Mouse (Mus musculus) NIH3T3 (cell line): ENCODE data around the gene Stxbp1.

Source experiments
- DNase-seq: peaks from one replicate; pipeline ENCODE4 v3.0.0-alpha.2; 2012; ENCODE audit warnings: low read depth

Gene Stxbp1

GRCm38 (mm10) chr2:32838147-32838884 is 8.7 kb downstream of the Stxbp1 start:
- no peak for DNase-seq

GRCm38 (mm10) chr2:32835588-32835987 is 11.5 kb downstream of the Stxbp1 start:
- no peak for DNase-seq

- DNase-seq: no peak
Observed at GRCm38 (mm10) chr2:32834496-32834895, 12.5 kb downstream of the Stxbp1 start.

- DNase-seq: no peak
Observed at GRCm38 (mm10) chr2:32828979-32829676, 17.9 kb downstream of the Stxbp1 start.

- no peak for DNase-seq
Observed at GRCm38 (mm10) chr2:32825796-32826195, 21.2 kb downstream of the Stxbp1 start.

- no peak for DNase-seq
Observed at GRCm38 (mm10) chr2:32824778-32825177, 22.3 kb downstream of the Stxbp1 start.

GRCm38 (mm10) chr2:32824181-32824580 is 22.9 kb downstream of the Stxbp1 start:
- no peak for DNase-seq

GRCm38 (mm10) chr2:32823579-32824154 is 23.4 kb downstream of the Stxbp1 start:
- DNase-seq: no peak

- no peak for DNase-seq
Observed at GRCm38 (mm10) chr2:32823153-32823552, 23.9 kb downstream of the Stxbp1 start.

GRCm38 (mm10) chr2:32822643-32823042 is 24.4 kb downstream of the Stxbp1 start:
- DNase-seq: no peak

- peak; percentile 71 for DNase-seq
Observed at GRCm38 (mm10) chr2:32821041-32821802, 25.8 kb downstream of the Stxbp1 start.

GRCm38 (mm10) chr2:32818208-32818607 is 28.8 kb downstream of the Stxbp1 start:
- DNase-seq: no peak

- no peak for DNase-seq
Observed at GRCm38 (mm10) chr2:32817589-32817988, 29.5 kb downstream of the Stxbp1 start.

GRCm38 (mm10) chr2:32816946-32817581 is 30.0 kb downstream of the Stxbp1 start:
- DNase-seq: peak; percentile 54

GRCm38 (mm10) chr2:32816497-32816896 is 30.5 kb downstream of the Stxbp1 start:
- no peak for DNase-seq

GRCm38 (mm10) chr2:32811959-32812358 is 35.1 kb downstream of the Stxbp1 start:
- no peak for DNase-seq

- DNase-seq: no peak
Observed at GRCm38 (mm10) chr2:32808816-32809566, 38.1 kb downstream of the Stxbp1 start.

GRCm38 (mm10) chr2:32798251-32798962 is 48.6 kb downstream of the Stxbp1 start:
- DNase-seq: peak; percentile 21

GRCm38 (mm10) chr2:32795748-32796418 is 51.2 kb downstream of the Stxbp1 start:
- DNase-seq: no peak

GRCm38 (mm10) chr2:32791297-32791696 is 55.7 kb downstream of the Stxbp1 start:
- peak; percentile 79 for DNase-seq
